Mouse (Mus musculus): ENCODE data around the gene Il6st. TPM values are rescaled to one million over a fixed set of nuclear protein-coding genes. Genes with fewer than 3 reads are reported as not detected.

The Il6st gene
- polyA plus RNA-seq, 1 experiment from 2014 or later, result 32.0 TPM

GRCm38 (mm10) chr13:112503846-112504245 lies 40.0 kb downstream of the Il6st start:
- Histone ChIP-seq H3K4me3 (ENCODE audit: low read depth, low read length) (no peak overlapping the region), H3K9me3 (ENCODE audit: control insufficient read depth, low read length) (no peaks in the 10 kb centered on the region), H3K36me3 (ENCODE audit: control insufficient read depth, insufficient read depth, low read length) (peaks cover 7% of the 10 kb centered on the region), H3K27ac (ENCODE audit: low read depth, low read length) (no peak overlapping the region), H3K4me2 (ENCODE audit: low read depth, low read length, severe bottlenecking) (no peak overlapping the region), H3K9ac (ENCODE audit: low read length) (no peak overlapping the region), H3K27me3 (ENCODE audit: control insufficient read depth, insufficient read depth, low read length) (no peaks in the 10 kb centered on the region), H3K4me1 (replicated peaks; ENCODE audit: control insufficient read depth, insufficient read depth, low read length) (no peaks in the 10 kb centered on the region)
- ATAC-seq (replicated peaks; ENCODE audit: low FRiP score), result no peak
- WGBS, result 93% methylated on average over 13 of the region's 13 CpGs
- no peak for DNase-seq (ENCODE audit: low spot score)

- no peaks in the 10 kb centered on the region for H3K4me1 ChIP-seq (replicated peaks; ENCODE audit: control insufficient read depth, insufficient read depth, low read length)
- no peaks in the 10 kb centered on the region for H3K27me3 ChIP-seq (ENCODE audit: control insufficient read depth, insufficient read depth, low read length)
- H3K9ac ChIP-seq (ENCODE audit: low read length), result no peak overlapping the region
- no peak for DNase-seq (ENCODE audit: low spot score)
- no peak overlapping the region for H3K4me3 ChIP-seq (ENCODE audit: low read depth, low read length)
- peaks cover 7% of the 10 kb centered on the region for H3K36me3 ChIP-seq (ENCODE audit: control insufficient read depth, insufficient read depth, low read length)
- no peak for ATAC-seq (replicated peaks; ENCODE audit: low FRiP score)
- 90% methylated on average over 6 of the region's 6 CpGs for WGBS
- H3K27ac ChIP-seq (ENCODE audit: low read depth, low read length), result no peak overlapping the region
- no peak overlapping the region for H3K4me2 ChIP-seq (ENCODE audit: low read depth, low read length, severe bottlenecking)
- no peaks in the 10 kb centered on the region for H3K9me3 ChIP-seq (ENCODE audit: control insufficient read depth, low read length)
Measured at GRCm38 (mm10) chr13:112505436-112505835, 41.6 kb downstream of the Il6st start.

- H3K4me1 ChIP-seq (replicated peaks; ENCODE audit: control insufficient read depth, insufficient read depth, low read length), result no peaks in the 10 kb centered on the region
- H3K27me3 ChIP-seq (ENCODE audit: control insufficient read depth, insufficient read depth, low read length), result no peaks in the 10 kb centered on the region
- no peak overlapping the region for H3K9ac ChIP-seq (ENCODE audit: low read length)
- DNase-seq (ENCODE audit: low spot score) (no peak), ATAC-seq (replicated peaks; ENCODE audit: low FRiP score) (no peak)
- no peak overlapping the region for H3K27ac ChIP-seq (ENCODE audit: low read depth, low read length)
- H3K36me3 ChIP-seq (ENCODE audit: control insufficient read depth, insufficient read depth, low read length), result peaks cover 5% of the 10 kb centered on the region; the same call in 1 of the 2 replicates
- H3K9me3 ChIP-seq (ENCODE audit: control insufficient read depth, low read length), result no peaks in the 10 kb centered on the region
- H3K4me2 ChIP-seq (ENCODE audit: low read depth, low read length, severe bottlenecking), result no peak overlapping the region
- no peak overlapping the region for H3K4me3 ChIP-seq (ENCODE audit: low read depth, low read length)
- 92% methylated on average over 13 of the region's 13 CpGs for WGBS
Measured at GRCm38 (mm10) chr13:112506766-112507165, 42.9 kb downstream of the Il6st start.

GRCm38 (mm10) chr13:112507691-112508090 lies 43.8 kb downstream of the Il6st start:
- no peaks in the 10 kb centered on the region for H3K9me3 ChIP-seq (ENCODE audit: control insufficient read depth, low read length)
- 83% methylated on average over 13 of the region's 13 CpGs for WGBS
- peaks cover 5% of the 10 kb centered on the region; the same call in 1 of the 2 replicates for H3K36me3 ChIP-seq (ENCODE audit: control insufficient read depth, insufficient read depth, low read length)
- H3K9ac ChIP-seq (ENCODE audit: low read length), result no peak overlapping the region
- no peak for DNase-seq (ENCODE audit: low spot score)
- no peak overlapping the region for H3K4me2 ChIP-seq (ENCODE audit: low read depth, low read length, severe bottlenecking)
- no peak overlapping the region for H3K4me3 ChIP-seq (ENCODE audit: low read depth, low read length)
- no peak overlapping the region for H3K27ac ChIP-seq (ENCODE audit: low read depth, low read length)
- H3K27me3 ChIP-seq (ENCODE audit: control insufficient read depth, insufficient read depth, low read length), result no peaks in the 10 kb centered on the region
- no peaks in the 10 kb centered on the region for H3K4me1 ChIP-seq (replicated peaks; ENCODE audit: control insufficient read depth, insufficient read depth, low read length)
- no peak for ATAC-seq (replicated peaks; ENCODE audit: low FRiP score)

- no peaks in the 10 kb centered on the region for H3K27me3 ChIP-seq (ENCODE audit: control insufficient read depth, insufficient read depth, low read length)
- no peaks in the 10 kb centered on the region for H3K9me3 ChIP-seq (ENCODE audit: control insufficient read depth, low read length)
- WGBS, result 76% methylated on average over 5 of the region's 5 CpGs
Measured at GRCm38 (mm10) chr13:112508487-112508886, 44.6 kb downstream of the Il6st start.

GRCm38 (mm10) chr13:112509465-112509864 lies 45.6 kb downstream of the Il6st start:
- Histone ChIP-seq H3K9me3 (ENCODE audit: control insufficient read depth, low read length) (no peaks in the 10 kb centered on the region), H3K27me3 (ENCODE audit: control insufficient read depth, insufficient read depth, low read length) (no peaks in the 10 kb centered on the region), H3K27ac (ENCODE audit: low read depth, low read length) (no peak overlapping the region), H3K4me1 (replicated peaks; ENCODE audit: control insufficient read depth, insufficient read depth, low read length) (no peaks in the 10 kb centered on the region), H3K4me2 (ENCODE audit: low read depth, low read length, severe bottlenecking) (no peak overlapping the region), H3K4me3 (ENCODE audit: low read depth, low read length) (no peak overlapping the region), H3K36me3 (ENCODE audit: control insufficient read depth, insufficient read depth, low read length) (no peaks in the 10 kb centered on the region), H3K9ac (ENCODE audit: low read length) (no peak overlapping the region)
- ATAC-seq (replicated peaks; ENCODE audit: low FRiP score) (peak; percentile 82), DNase-seq (ENCODE audit: low spot score) (peak; percentile 77)
- 32% methylated on average over 4 of the region's 4 CpGs for WGBS

More at GRCm38 (mm10) chr13:112508487-112508886, 44.6 kb downstream of the Il6st start:
- no peak overlapping the region for H3K4me2 ChIP-seq (ENCODE audit: low read depth, low read length, severe bottlenecking)
- ATAC-seq (replicated peaks; ENCODE audit: low FRiP score) (no peak), DNase-seq (ENCODE audit: low spot score) (no peak)
- H3K36me3 ChIP-seq (ENCODE audit: control insufficient read depth, insufficient read depth, low read length), result peaks cover 4% of the 10 kb centered on the region; the same call in 1 of the 2 replicates
- H3K4me3 ChIP-seq (ENCODE audit: low read depth, low read length), result no peak overlapping the region
- H3K4me1 ChIP-seq (replicated peaks; ENCODE audit: control insufficient read depth, insufficient read depth, low read length), result no peaks in the 10 kb centered on the region
- no peak overlapping the region for H3K9ac ChIP-seq (ENCODE audit: low read length)
- H3K27ac ChIP-seq (ENCODE audit: low read depth, low read length), result no peak overlapping the region

- Histone ChIP-seq H3K4me2 (ENCODE audit: low read depth, low read length, severe bottlenecking) (no peak overlapping the region), H3K27ac (ENCODE audit: low read depth, low read length) (no peak overlapping the region), H3K27me3 (ENCODE audit: control insufficient read depth, insufficient read depth, low read length) (no peaks in the 10 kb centered on the region), H3K4me1 (replicated peaks; ENCODE audit: control insufficient read depth, insufficient read depth, low read length) (no peaks in the 10 kb centered on the region), H3K36me3 (ENCODE audit: control insufficient read depth, insufficient read depth, low read length) (no peaks in the 10 kb centered on the region), H3K9ac (ENCODE audit: low read length) (no peak overlapping the region), H3K9me3 (ENCODE audit: control insufficient read depth, low read length) (no peaks in the 10 kb centered on the region), H3K4me3 (ENCODE audit: low read depth, low read length) (no peak overlapping the region)
- 95% methylated on average over 19 of the region's 19 CpGs for WGBS
- ATAC-seq (replicated peaks; ENCODE audit: low FRiP score) (no peak), DNase-seq (ENCODE audit: low spot score) (no peak)
Measured at GRCm38 (mm10) chr13:112510437-112511212, 46.8 kb downstream of the Il6st start.

- no peaks in the 10 kb centered on the region for H3K9me3 ChIP-seq (ENCODE audit: control insufficient read depth, low read length)
- no peaks in the 10 kb centered on the region for H3K27me3 ChIP-seq (ENCODE audit: control insufficient read depth, insufficient read depth, low read length)
- 87% methylated on average over 11 of the region's 11 CpGs for WGBS
- H3K4me1 ChIP-seq (replicated peaks; ENCODE audit: control insufficient read depth, insufficient read depth, low read length), result no peaks in the 10 kb centered on the region
- H3K27ac ChIP-seq (ENCODE audit: low read depth, low read length), result no peak overlapping the region
- ATAC-seq (replicated peaks; ENCODE audit: low FRiP score) (no peak), DNase-seq (ENCODE audit: low spot score) (no peak)
- H3K36me3 ChIP-seq (ENCODE audit: control insufficient read depth, insufficient read depth, low read length), result no peaks in the 10 kb centered on the region
- H3K4me2 ChIP-seq (ENCODE audit: low read depth, low read length, severe bottlenecking), result no peak overlapping the region
- no peak overlapping the region for H3K9ac ChIP-seq (ENCODE audit: low read length)
- H3K4me3 ChIP-seq (ENCODE audit: low read depth, low read length), result no peak overlapping the region
Measured at GRCm38 (mm10) chr13:112511261-112511660, 47.4 kb downstream of the Il6st start.

GRCm38 (mm10) chr13:112511810-112512209 lies 47.9 kb downstream of the Il6st start:
- DNase-seq (ENCODE audit: low spot score) (no peak), ATAC-seq (replicated peaks; ENCODE audit: low FRiP score) (no peak)
- Histone ChIP-seq H3K4me3 (ENCODE audit: low read depth, low read length) (no peak overlapping the region), H3K9ac (ENCODE audit: low read length) (no peak overlapping the region), H3K27me3 (ENCODE audit: control insufficient read depth, insufficient read depth, low read length) (no peaks in the 10 kb centered on the region), H3K36me3 (ENCODE audit: control insufficient read depth, insufficient read depth, low read length) (no peaks in the 10 kb centered on the region), H3K9me3 (ENCODE audit: control insufficient read depth, low read length) (no peaks in the 10 kb centered on the region), H3K4me2 (ENCODE audit: low read depth, low read length, severe bottlenecking) (no peak overlapping the region), H3K27ac (ENCODE audit: low read depth, low read length) (no peak overlapping the region), H3K4me1 (replicated peaks; ENCODE audit: control insufficient read depth, insufficient read depth, low read length) (no peaks in the 10 kb centered on the region)
- 90% methylated on average over 7 of the region's 7 CpGs for WGBS

Measured in forebrain, embryonic 11.5 days (tissue).